Mouse (Mus musculus) lung, embryonic 14.5 days (tissue): ENCODE measurements around the gene Hist2h2ac. TPM values are rescaled to one million over a fixed set of nuclear protein-coding genes. Genes with fewer than 3 reads are reported as not detected.
"Not testable (repeated sequence)": the region's sequence is repeated elsewhere in the genome, so short reads cannot be mapped to it uniquely, and the experiment has no call there.

Experiments
- ATAC-seq: fragments of 200-750 bp; cut with Nextera tagmentation; 2 replicates; pipeline ENCODE4 v1.8.0; 2017; ENCODE audit warnings: mild to moderate bottlenecking, moderate TSS enrichment, moderate library complexity; ENCODE audit not compliant: insufficient read depth
- DNase-seq: peaks from one replicate; pipeline ENCODE4 v3.0.0-alpha.2; 2015
- H3K27ac ChIP-seq: fragments of 300-500 bp; sonication (generic); 2 replicates; pipeline ENCODE4 v1.5.1; 2014; ENCODE audit warnings: low read depth, mild to moderate bottlenecking, moderate library complexity
- H3K27me3 ChIP-seq: fragments of 300-500 bp; sonication (generic); 2 replicates; pipeline ENCODE4 v1.6.1; 2014; ENCODE audit warnings: low read length, control low read depth; ENCODE audit not compliant: insufficient read depth
- H3K36me3 ChIP-seq: fragments of 300-500 bp; sonication (generic); 2 replicates; pipeline ENCODE4 v1.6.1; 2014; ENCODE audit warnings: control low read depth; ENCODE audit not compliant: insufficient read depth
- H3K4me1 ChIP-seq: fragments of 300-500 bp; sonication (generic); 2 replicates; pipeline ENCODE4 v1.6.1; 2014; ENCODE audit warnings: antibody characterized with exemption, control low read depth; ENCODE audit not compliant: insufficient read depth
- H3K4me2 ChIP-seq: fragments of 300-500 bp; sonication (generic); 2 replicates; pipeline ENCODE4 v1.6.1; 2014; ENCODE audit warnings: mild to moderate bottlenecking
- H3K4me3 ChIP-seq: fragments of 300-500 bp; sonication (generic); 2 replicates; pipeline ENCODE4 v1.5.1; 2014; ENCODE audit warnings: low read depth, low read length
- H3K9ac ChIP-seq: fragments of 300-500 bp; sonication (generic); 2 replicates; pipeline ENCODE4 v1.6.1; 2014
- H3K9me3 ChIP-seq: fragments of 300-500 bp; sonication (generic); 2 replicates; pipeline ENCODE4 v1.6.1; 2016; ENCODE audit warnings: low read depth, low read length, control low read depth
- CTCF ChIP-seq: IDR thresholded peaks from 2 replicates; pipeline ENCODE4 v1.5.1; 2016; ENCODE audit warnings: antibody characterized with exemption, low read depth
- WGBS: fragments of 180-500 bp; shearing (Covaris S2); extraction: QIAGEN DNeasy Blood & Tissue Kit; methylation state at CpG from one replicate; pipeline ENCODE4 v1.1.7; 2014; 5-methylcytosine and 5-hydroxymethylcytosine counted together
- polyA plus RNA-seq: library from polyadenylated mRNA; unstranded; fragments of >200 nt; fragmentation: Nextera tagmentation; extraction: Ambion mirVana; gene quantifications from 2 replicates; pipeline ENCODE4 v1.2.1, GENCODE M21; 2014

The Hist2h2ac gene
- polyA plus RNA-seq, 1 experiment from 2014 or later = 10.8 TPM

DNA sequence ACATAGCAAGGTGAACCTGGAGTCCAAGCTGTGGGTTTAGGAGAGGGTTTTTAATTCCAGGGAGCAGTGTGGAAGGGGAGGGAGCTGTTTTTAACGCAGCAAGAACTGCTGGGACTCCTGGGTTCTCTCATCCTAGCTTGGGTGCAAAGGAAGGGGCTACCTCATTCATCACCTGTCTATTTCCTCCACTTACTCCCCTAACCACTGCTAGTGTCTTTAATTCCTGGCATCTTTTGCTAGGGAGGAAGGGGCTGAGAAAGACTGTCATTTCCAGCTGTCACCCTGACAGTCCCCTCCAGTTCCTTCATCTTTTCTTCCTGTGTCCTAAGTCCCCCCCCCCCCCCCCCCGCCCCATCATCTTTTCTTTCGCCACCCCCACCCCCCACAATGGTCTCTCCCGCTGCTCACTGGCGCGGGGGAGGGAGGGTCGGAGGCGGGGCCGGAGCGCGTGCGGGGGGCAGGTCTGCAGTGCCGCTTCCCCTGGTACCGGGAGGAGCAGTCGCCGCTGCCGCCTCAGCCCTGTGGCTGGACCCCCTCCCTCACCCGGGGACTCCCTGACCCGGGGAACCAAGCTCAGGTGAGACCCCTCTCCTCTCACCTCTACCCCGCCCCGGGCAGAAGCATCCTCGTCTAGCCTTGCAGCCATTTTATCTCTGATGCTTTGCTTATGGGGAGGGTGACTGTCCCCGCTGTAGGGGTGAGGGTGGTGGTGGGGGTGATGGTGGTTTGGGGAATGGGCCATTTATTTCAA, 39.8 kb downstream of the Hist2h2ac start, which contains the start of gene Sv2a:
Gene Sv2a, plus strand, starts transcription at position 425 of the 751 bp plus-strand sequence.
- Histone ChIP-seq H3K9ac (peak within 1 kb of the TSS; percentile 66), H3K4me2 (peak within 1 kb of the TSS; percentile 79), H3K4me3 (peak within 1 kb of the TSS; percentile 51), H3K27me3 (no peaks in the 10 kb centered on the region), H3K9me3 (no peaks in the 10 kb centered on the region), H3K36me3 (peaks cover 25% of the 10 kb centered on the region), H3K4me1 (0 out of 2 replicates have a peak, but pooled peaks cover 8% of the 10 kb centered on the region), H3K27ac (no peak within 1 kb of the TSS)
- whole genome bisulfite sequencing = under 1% methylated on average over 19 of the region's 23 CpGs
- DNase-seq (peak; percentile 45), ATAC-seq (0 out of 2 replicates have a peak, but pooled peaks have one; percentile 23)
- TF ChIP-seq CTCF = no peak

DNA sequence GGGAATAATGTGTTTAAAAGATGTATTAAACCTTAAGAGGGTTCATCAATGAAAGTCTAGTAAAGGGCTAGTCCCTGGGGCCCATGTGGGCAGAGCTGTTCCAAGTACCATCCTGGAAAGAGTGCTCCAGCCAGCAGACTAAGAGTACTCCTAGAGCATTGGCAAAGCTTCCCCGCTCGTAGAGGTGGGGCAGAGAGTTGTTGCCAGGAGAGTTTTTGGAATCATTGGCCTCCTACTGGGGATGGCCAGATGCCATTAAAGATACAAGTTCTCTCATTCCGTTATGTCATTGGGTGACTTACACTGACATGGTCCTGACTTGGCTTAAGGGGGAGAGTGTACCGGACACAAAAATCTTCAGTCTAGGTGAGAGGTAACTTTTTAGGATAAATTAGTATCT, 41.1 kb downstream of the Hist2h2ac start:
- H3K27me3 ChIP-seq = no peaks in the 10 kb centered on the region
- WGBS = 54% methylated on average over 4 of the region's 4 CpGs
- 0 out of 2 replicates have a peak, but pooled peaks cover 8% of the 10 kb centered on the region for H3K4me1 ChIP-seq
- no peak overlapping the region for H3K4me3 ChIP-seq
- ATAC-seq (no peak), DNase-seq (no peak)
- H3K4me2 ChIP-seq = no peak overlapping the region
- no peak overlapping the region for H3K9ac ChIP-seq
- peaks cover 39% of the 10 kb centered on the region for H3K36me3 ChIP-seq
- H3K27ac ChIP-seq = no peak overlapping the region
- no peak for TF ChIP-seq CTCF
- no peaks in the 10 kb centered on the region for H3K9me3 ChIP-seq

DNA sequence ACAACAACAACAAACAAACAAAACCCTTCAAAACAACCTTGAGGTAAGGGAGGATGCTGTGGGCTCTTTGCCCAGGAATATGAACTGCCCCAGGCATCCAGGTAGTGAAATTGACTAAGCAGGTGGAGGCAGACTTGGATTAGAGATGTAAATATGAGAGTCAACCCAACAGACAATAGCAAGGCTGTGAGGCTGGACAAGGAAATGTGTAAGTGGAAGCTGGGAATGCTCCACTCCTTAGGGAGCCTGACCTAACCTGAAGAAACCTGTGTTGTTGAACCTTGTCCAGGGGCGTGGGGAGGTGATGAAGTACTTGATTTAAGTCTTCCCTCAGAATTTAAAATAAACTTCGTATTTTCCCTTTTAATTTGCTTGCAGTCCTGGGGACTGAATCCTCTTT, 41.8 kb downstream of the Hist2h2ac start:
- Histone ChIP-seq H3K36me3 (peaks cover 45% of the 10 kb centered on the region), H3K9me3 (no peaks in the 10 kb centered on the region)

DNA sequence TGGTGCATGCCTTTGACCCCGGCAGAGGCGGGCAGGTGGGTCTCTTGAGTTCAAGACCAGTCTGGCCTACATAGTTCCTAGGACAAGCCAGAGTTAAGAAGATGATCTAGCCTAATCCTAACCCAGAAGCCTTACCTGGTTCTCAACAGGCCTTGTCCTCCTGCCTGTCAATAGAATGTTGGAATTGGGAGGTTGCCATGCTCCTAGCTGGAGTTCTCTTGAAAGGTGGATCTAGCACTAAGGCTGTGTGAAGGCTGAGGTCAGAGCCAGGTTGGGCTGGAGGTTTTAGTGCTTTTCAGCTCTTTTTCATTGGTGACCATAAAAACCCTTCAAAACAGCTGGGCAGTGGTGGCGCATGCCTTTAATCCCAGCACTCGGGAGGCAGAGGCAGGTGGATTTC, 42.3 kb downstream of the Hist2h2ac start:
- Histone ChIP-seq H3K27me3 (no peaks in the 10 kb centered on the region), H3K9ac (no peak overlapping the region), H3K36me3 (peaks cover 47% of the 10 kb centered on the region), H3K4me1 (0 out of 2 replicates have a peak, but pooled peaks cover 8% of the 10 kb centered on the region), H3K9me3 (no peaks in the 10 kb centered on the region), H3K27ac (no peak overlapping the region), H3K4me2 (no peak overlapping the region), H3K4me3 (no peak overlapping the region)
- 86% methylated on average over 4 of the region's 4 CpGs for WGBS
- no peak for TF ChIP-seq CTCF
- DNase-seq = no peak
- no peak for ATAC-seq

More for the DNA sequence above, 41.8 kb downstream of the Hist2h2ac start:
- Histone ChIP-seq H3K27ac (no peak overlapping the region), H3K9ac (no peak overlapping the region), H3K4me2 (no peak overlapping the region), H3K4me1 (0 out of 2 replicates have a peak, but pooled peaks cover 8% of the 10 kb centered on the region), H3K4me3 (no peak overlapping the region), H3K27me3 (no peaks in the 10 kb centered on the region)
- DNase-seq (no peak), ATAC-seq (no peak)
- no peak for TF ChIP-seq CTCF
- 74% methylated on average over 2 of the region's 2 CpGs for WGBS

DNA sequence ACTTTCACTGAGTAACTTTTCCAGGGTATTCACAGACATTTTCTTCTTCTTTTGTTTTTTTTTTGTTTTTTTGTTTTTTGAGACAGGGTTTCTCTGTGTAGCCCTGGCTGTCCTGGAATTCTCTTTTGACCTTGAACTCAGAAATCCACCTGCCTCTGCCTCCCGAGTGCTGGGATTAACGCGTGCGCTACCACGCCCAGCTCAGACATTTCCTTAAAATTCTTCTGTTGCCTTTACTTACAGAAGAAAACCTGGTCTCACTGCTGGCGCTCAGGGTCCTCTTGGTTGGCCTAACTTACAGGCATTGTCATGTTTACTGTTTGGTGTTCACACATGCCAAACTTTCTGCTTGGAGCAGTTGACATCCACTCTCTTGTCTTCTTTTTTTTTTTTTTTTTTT, 45.4 kb downstream of the Hist2h2ac start:
- no peak for TF ChIP-seq CTCF
- no peak for DNase-seq
- H3K4me3 ChIP-seq = no peak overlapping the region
- ATAC-seq = no peak
- no peak overlapping the region for H3K4me2 ChIP-seq
- H3K27ac ChIP-seq = no peak overlapping the region
- H3K36me3 ChIP-seq = peaks cover 49% of the 10 kb centered on the region
- H3K9me3 ChIP-seq = no peaks in the 10 kb centered on the region
- H3K9ac ChIP-seq = no peak overlapping the region
- no peaks in the 10 kb centered on the region for H3K27me3 ChIP-seq
- 90% methylated on average over 6 of the region's 6 CpGs for WGBS
- peaks cover 12% of the 10 kb centered on the region for H3K4me1 ChIP-seq

DNA sequence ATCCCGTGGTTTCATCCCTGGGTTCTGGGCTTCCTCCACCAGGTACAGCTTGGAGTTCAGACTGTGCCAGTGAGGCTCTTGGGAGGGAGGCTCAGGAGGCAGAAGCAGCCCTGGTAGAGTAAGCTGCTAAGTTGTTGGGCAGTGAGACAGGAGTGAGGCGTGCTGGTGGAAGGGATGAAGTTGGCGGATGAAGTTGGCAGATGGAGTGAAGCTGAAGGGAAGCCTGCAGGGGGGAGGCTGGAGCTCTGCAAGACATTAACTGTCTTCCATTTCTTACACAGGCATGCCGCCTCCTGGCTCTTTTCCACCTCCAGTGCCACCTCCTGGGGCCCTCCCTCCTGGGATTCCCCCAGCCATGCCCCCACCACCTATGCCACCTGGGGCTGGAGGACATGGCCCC, 46.6 kb downstream of the Hist2h2ac start:
- H3K9me3 ChIP-seq, H3K9ac ChIP-seq, H3K27ac ChIP-seq, ATAC-seq, DNase-seq, H3K27me3 ChIP-seq: not testable (repeated sequence)
- Histone ChIP-seq H3K4me2 (peak overlapping the region; percentile 96; the same call in 1 of the 2 replicates), H3K36me3 (peaks cover 52% of the 10 kb centered on the region), H3K4me3 (peak overlapping the region; percentile 12; the same call in 1 of the 2 replicates), H3K4me1 (peaks cover 12% of the 10 kb centered on the region)
- 82% methylated on average over 4 of the region's 4 CpGs for WGBS

DNA sequence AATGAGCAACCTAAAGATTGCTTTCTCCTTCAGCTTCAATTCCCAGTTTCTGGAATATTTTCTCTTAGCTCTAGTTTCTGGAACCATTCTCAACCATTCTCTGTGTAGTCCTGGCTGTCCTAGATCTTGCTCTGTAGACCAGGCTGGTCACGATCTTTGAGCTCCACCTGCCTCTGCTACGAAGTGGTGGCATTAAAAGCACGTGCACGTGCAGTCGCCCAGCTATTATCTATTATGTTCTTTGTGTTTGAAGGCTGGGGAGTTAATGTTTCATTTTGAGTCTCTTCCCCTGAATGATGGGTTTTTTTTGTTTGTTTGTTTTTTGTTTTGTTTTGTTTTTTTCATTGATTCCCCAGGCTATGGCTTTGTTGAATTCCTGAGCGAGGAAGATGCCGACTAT, 47.5 kb downstream of the Hist2h2ac start:
- no peak for ATAC-seq
- no peak for TF ChIP-seq CTCF
- no peak for DNase-seq
- H3K36me3 ChIP-seq = peaks cover 48% of the 10 kb centered on the region
- no peaks in the 10 kb centered on the region for H3K27me3 ChIP-seq
- 34% methylated on average over 7 of the region's 7 CpGs for WGBS
- H3K4me3 ChIP-seq = peak overlapping the region; percentile 88
- H3K4me2 ChIP-seq = peak overlapping the region; percentile 96
- H3K4me1 ChIP-seq = peaks cover 12% of the 10 kb centered on the region
- no peak overlapping the region for H3K27ac ChIP-seq
- H3K9ac ChIP-seq = peak overlapping the region; percentile 86
- no peaks in the 10 kb centered on the region for H3K9me3 ChIP-seq
